Mouse (Mus musculus) embryonic facial prominence, embryonic 12.5 days (tissue): ENCODE results near the gene Wdfy3. TPM values are rescaled to one million over a fixed set of nuclear protein-coding genes. Genes with fewer than 3 reads are reported as not detected.

Source experiments
- ATAC-seq: fragments of 200-750 bp; cut with Nextera tagmentation; 2 replicates; pipeline ENCODE4 v1.8.0; 2017; ENCODE audit not compliant: insufficient number of reproducible peaks, insufficient read depth, low FRiP score, low TSS enrichment
- H3K27ac ChIP-seq: fragments of 300-500 bp; sonication (generic); 2 replicates; pipeline ENCODE4 v1.5.1; 2016; ENCODE audit warnings: mild to moderate bottlenecking
- H3K27me3 ChIP-seq: fragments of 300-500 bp; sonication (generic); 2 replicates; pipeline ENCODE4 v1.6.1; 2016; ENCODE audit warnings: mild to moderate bottlenecking, moderate library complexity
- H3K36me3 ChIP-seq: fragments of 300-500 bp; sonication (generic); 2 replicates; pipeline ENCODE4 v1.6.1; 2016; ENCODE audit warnings: mild to moderate bottlenecking
- H3K4me1 ChIP-seq: fragments of 300-500 bp; sonication (generic); 2 replicates; pipeline ENCODE4 v1.6.1; 2016
- H3K4me2 ChIP-seq: fragments of 300-500 bp; sonication (generic); replicated peaks from 2 replicates; pipeline ENCODE4 v1.6.1; 2016; ENCODE audit warnings: mild to moderate bottlenecking, moderate library complexity
- H3K4me3 ChIP-seq: fragments of 300-500 bp; sonication (generic); 2 replicates; pipeline ENCODE4 v1.5.1; 2016; ENCODE audit warnings: mild to moderate bottlenecking
- H3K9ac ChIP-seq: fragments of 300-500 bp; sonication (generic); 2 replicates; pipeline ENCODE4 v1.6.1; 2016; ENCODE audit warnings: mild to moderate bottlenecking, moderate library complexity
- H3K9me3 ChIP-seq: fragments of 300-500 bp; sonication (generic); 2 replicates; pipeline ENCODE4 v1.6.1; 2016; ENCODE audit warnings: mild to moderate bottlenecking, moderate library complexity
- WGBS: fragments of 180-500 bp; shearing (Covaris S2); methylation state at CpG from one replicate; pipeline ENCODE4 v1.1.7; 2016; 5-methylcytosine and 5-hydroxymethylcytosine counted together
- polyA plus RNA-seq: library from polyadenylated mRNA; unstranded; fragments of >200 nt; fragmentation: Nextera tagmentation; extraction: Ambion mirVana; gene quantifications from 2 replicates; pipeline ENCODE4 v1.2.1, GENCODE M21; 2016

The Wdfy3 gene
- polyA plus RNA-seq, 1 experiment from 2014 or later = 26.1 TPM

- Histone ChIP-seq H3K27me3 (no peaks in the 10 kb centered on the region), H3K4me3 (no peak overlapping the region), H3K36me3 (peaks cover 82% of the 10 kb centered on the region), H3K9me3 (no peaks in the 10 kb centered on the region), H3K4me2 (no peak overlapping the region), H3K27ac (no peak overlapping the region), H3K9ac (no peak overlapping the region), H3K4me1 (no peaks in the 10 kb centered on the region)
- WGBS = 85% methylated on average over 18 of the region's 18 CpGs
- ATAC-seq = no peak
Observed at GRCm38 (mm10) chr5:101861786-101862571, 207.7 kb downstream of the Wdfy3 start.

- H3K27me3 ChIP-seq = no peaks in the 10 kb centered on the region
Observed at GRCm38 (mm10) chr5:101858891-101859436, 210.8 kb downstream of the Wdfy3 start.

GRCm38 (mm10) chr5:101855475-101855874 lies 214.2 kb downstream of the Wdfy3 start:
- H3K36me3 ChIP-seq = peaks cover 90% of the 10 kb centered on the region
- no peak overlapping the region for H3K4me2 ChIP-seq
- no peaks in the 10 kb centered on the region for H3K27me3 ChIP-seq
- ATAC-seq = no peak
- H3K9ac ChIP-seq = no peak overlapping the region
- H3K9me3 ChIP-seq = no peaks in the 10 kb centered on the region
- no peaks in the 10 kb centered on the region for H3K4me1 ChIP-seq
- 91% methylated on average over 16 of the region's 16 CpGs for WGBS
- no peak overlapping the region for H3K27ac ChIP-seq
- H3K4me3 ChIP-seq = no peak overlapping the region

More at GRCm38 (mm10) chr5:101858891-101859436, 210.8 kb downstream of the Wdfy3 start:
- no peak for ATAC-seq
- H3K4me2 ChIP-seq = no peak overlapping the region
- H3K4me3 ChIP-seq = no peak overlapping the region
- no peak overlapping the region for H3K27ac ChIP-seq
- 88% methylated on average over 10 of the region's 10 CpGs for WGBS
- H3K36me3 ChIP-seq = peaks cover 89% of the 10 kb centered on the region
- H3K9me3 ChIP-seq = no peaks in the 10 kb centered on the region
- no peak overlapping the region for H3K9ac ChIP-seq
- H3K4me1 ChIP-seq = no peaks in the 10 kb centered on the region

- H3K36me3 ChIP-seq = peaks cover 91% of the 10 kb centered on the region
Observed at GRCm38 (mm10) chr5:101854667-101855066, 215.1 kb downstream of the Wdfy3 start.

GRCm38 (mm10) chr5:101854100-101854499 lies 215.6 kb downstream of the Wdfy3 start:
- Histone ChIP-seq H3K36me3 (peaks cover 91% of the 10 kb centered on the region), H3K27ac (no peak overlapping the region), H3K27me3 (no peaks in the 10 kb centered on the region), H3K4me1 (no peaks in the 10 kb centered on the region), H3K9ac (no peak overlapping the region), H3K9me3 (no peaks in the 10 kb centered on the region), H3K4me2 (no peak overlapping the region), H3K4me3 (no peak overlapping the region)
- ATAC-seq = no peak
- WGBS = 96% methylated on average over 11 of the region's 11 CpGs

More at GRCm38 (mm10) chr5:101854667-101855066, 215.1 kb downstream of the Wdfy3 start:
- no peak for ATAC-seq
- no peak overlapping the region for H3K9ac ChIP-seq
- no peaks in the 10 kb centered on the region for H3K4me1 ChIP-seq
- H3K27ac ChIP-seq = no peak overlapping the region
- 83% methylated on average over 7 of the region's 7 CpGs for WGBS
- H3K4me2 ChIP-seq = no peak overlapping the region
- no peaks in the 10 kb centered on the region for H3K27me3 ChIP-seq
- H3K4me3 ChIP-seq = no peak overlapping the region
- H3K9me3 ChIP-seq = no peaks in the 10 kb centered on the region

- no peak overlapping the region for H3K4me3 ChIP-seq
- no peak for ATAC-seq
- H3K4me2 ChIP-seq = no peak overlapping the region
- H3K4me1 ChIP-seq = no peaks in the 10 kb centered on the region
- H3K9me3 ChIP-seq = no peaks in the 10 kb centered on the region
- H3K27ac ChIP-seq = no peak overlapping the region
- peaks cover 94% of the 10 kb centered on the region for H3K36me3 ChIP-seq
- no peak overlapping the region for H3K9ac ChIP-seq
- no peaks in the 10 kb centered on the region for H3K27me3 ChIP-seq
- 96% methylated on average over 21 of the region's 21 CpGs for WGBS
Observed at GRCm38 (mm10) chr5:101852116-101852680, 217.5 kb downstream of the Wdfy3 start.

- H3K27ac ChIP-seq = no peak overlapping the region
- no peaks in the 10 kb centered on the region for H3K27me3 ChIP-seq
- H3K9ac ChIP-seq = no peak overlapping the region
- peaks cover 98% of the 10 kb centered on the region for H3K36me3 ChIP-seq
- ATAC-seq = no peak
- H3K4me3 ChIP-seq = no peak overlapping the region
- no peaks in the 10 kb centered on the region for H3K9me3 ChIP-seq
- H3K4me2 ChIP-seq = no peak overlapping the region
- H3K4me1 ChIP-seq = no peaks in the 10 kb centered on the region
- WGBS = 97% methylated on average over 7 of the region's 7 CpGs
Observed at GRCm38 (mm10) chr5:101851133-101851532, 218.6 kb downstream of the Wdfy3 start.

GRCm38 (mm10) chr5:101847762-101848161 lies 222.0 kb downstream of the Wdfy3 start:
- Histone ChIP-seq H3K4me2 (no peak overlapping the region), H3K9me3 (no peaks in the 10 kb centered on the region), H3K27me3 (no peaks in the 10 kb centered on the region), H3K36me3 (peaks cover 99% of the 10 kb centered on the region), H3K9ac (no peak overlapping the region), H3K27ac (no peak overlapping the region), H3K4me1 (no peaks in the 10 kb centered on the region), H3K4me3 (no peak overlapping the region)
- ATAC-seq = no peak
- 65% methylated on average over 4 of the region's 4 CpGs for WGBS

GRCm38 (mm10) chr5:101847323-101847722 lies 222.4 kb downstream of the Wdfy3 start:
- Histone ChIP-seq H3K27ac (no peak overlapping the region), H3K36me3 (peaks cover 99% of the 10 kb centered on the region), H3K27me3 (no peaks in the 10 kb centered on the region), H3K9ac (no peak overlapping the region), H3K9me3 (no peaks in the 10 kb centered on the region), H3K4me2 (no peak overlapping the region), H3K4me3 (no peak overlapping the region), H3K4me1 (no peaks in the 10 kb centered on the region)
- no peak for ATAC-seq
- 81% methylated on average over 7 of the region's 7 CpGs for WGBS

GRCm38 (mm10) chr5:101845930-101846329 lies 223.8 kb downstream of the Wdfy3 start:
- no peak for ATAC-seq
- Histone ChIP-seq H3K27me3 (no peaks in the 10 kb centered on the region), H3K4me3 (no peak overlapping the region), H3K36me3 (peaks cover 99% of the 10 kb centered on the region), H3K9me3 (no peaks in the 10 kb centered on the region), H3K9ac (no peak overlapping the region), H3K4me2 (no peak overlapping the region), H3K27ac (no peak overlapping the region), H3K4me1 (no peaks in the 10 kb centered on the region)
- 93% methylated on average over 8 of the region's 8 CpGs for WGBS

GRCm38 (mm10) chr5:101845011-101845410 lies 224.7 kb downstream of the Wdfy3 start:
- H3K4me3 ChIP-seq = no peak overlapping the region
- H3K9me3 ChIP-seq = no peaks in the 10 kb centered on the region
- H3K27ac ChIP-seq = no peak overlapping the region
- no peak overlapping the region for H3K9ac ChIP-seq
- H3K4me1 ChIP-seq = no peaks in the 10 kb centered on the region
- H3K36me3 ChIP-seq = peaks cover 100% of the 10 kb centered on the region
- WGBS = 92% methylated on average over 14 of the region's 14 CpGs
- no peak overlapping the region for H3K4me2 ChIP-seq
- H3K27me3 ChIP-seq = no peaks in the 10 kb centered on the region
- ATAC-seq = no peak

- Histone ChIP-seq H3K4me1 (no peaks in the 10 kb centered on the region), H3K4me2 (no peak overlapping the region), H3K27ac (no peak overlapping the region), H3K9ac (no peak overlapping the region), H3K27me3 (no peaks in the 10 kb centered on the region), H3K9me3 (no peaks in the 10 kb centered on the region), H3K36me3 (peaks cover 84% of the 10 kb centered on the region), H3K4me3 (no peak overlapping the region)
- ATAC-seq = no peak
- 97% methylated on average over 5 of the region's 5 CpGs for WGBS
Observed at GRCm38 (mm10) chr5:101840476-101840875, 229.2 kb downstream of the Wdfy3 start.
